Mouse (Mus musculus) spleen, postnatal 4 days (tissue): ENCODE measurements around the gene Lag3.
"Not testable (repeated sequence)": the region's sequence is repeated elsewhere in the genome, so short reads cannot be mapped to it uniquely, and the experiment has no call there.

Experiments
- DNase-seq, 2 experiments: peaks; one replicate each; pipeline ENCODE4 v3.0.0; 2022; ENCODE audit warnings: low spot score in 2 of 2

The Lag3 gene

DNA sequence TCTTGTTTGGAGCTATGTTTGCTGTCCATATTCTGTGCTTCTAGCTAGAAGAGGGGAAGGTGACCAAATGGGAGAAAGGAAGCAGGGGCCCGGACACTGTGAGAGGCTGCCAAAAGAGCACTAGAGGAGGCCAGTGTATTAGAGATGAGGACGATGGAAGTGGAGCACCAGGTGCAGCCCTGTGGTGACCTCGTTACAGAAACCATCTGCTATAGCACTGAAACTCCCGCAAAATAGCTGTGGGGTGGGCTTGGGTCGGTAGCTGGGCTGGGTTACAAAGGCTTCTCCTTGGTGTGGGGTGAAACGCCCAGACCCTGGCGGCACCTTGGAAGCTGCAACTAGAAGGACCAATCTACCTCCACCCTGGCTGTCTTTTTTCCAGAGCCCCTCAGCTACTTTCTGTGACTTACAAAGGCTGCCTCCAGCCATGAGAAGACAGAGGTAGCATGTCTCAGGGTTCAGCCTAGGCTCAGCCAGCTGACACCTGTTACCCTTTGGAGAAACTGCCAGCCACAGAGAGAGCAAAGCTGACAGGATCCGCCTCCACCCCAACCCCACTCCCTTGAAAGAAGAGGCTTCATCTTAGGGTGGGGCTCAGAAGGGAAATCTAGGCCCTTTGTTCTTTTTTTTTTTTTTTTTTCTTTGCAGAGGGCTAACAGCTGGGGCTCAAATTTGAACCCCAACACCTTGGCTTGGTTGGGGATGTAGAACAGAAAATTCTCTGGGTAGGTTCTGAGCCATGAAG is 11.3 kb downstream of the Lag3 start:
- no peak for DNase-seq

DNA sequence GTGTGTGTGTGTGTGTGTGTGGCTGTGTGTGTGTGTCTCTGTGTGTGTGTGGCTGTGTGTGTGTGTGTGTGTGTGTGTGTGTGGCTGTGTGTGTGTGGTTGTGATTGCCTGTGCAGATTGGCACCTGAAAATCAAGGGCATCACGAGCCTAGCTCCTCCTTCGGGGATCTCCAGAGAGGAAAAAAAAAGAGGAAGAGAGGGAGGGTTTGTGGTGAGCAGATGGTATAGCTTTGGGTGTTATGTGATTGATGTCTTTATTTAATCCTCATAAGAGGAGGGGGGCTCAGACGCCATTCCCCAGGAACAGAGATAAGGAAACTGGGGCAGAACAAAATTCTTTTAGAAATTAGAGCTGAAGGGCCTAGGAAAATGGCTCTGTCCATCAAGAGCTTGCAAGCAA is 13.1 kb downstream of the Lag3 start:
- DNase-seq, result no peak

DNA sequence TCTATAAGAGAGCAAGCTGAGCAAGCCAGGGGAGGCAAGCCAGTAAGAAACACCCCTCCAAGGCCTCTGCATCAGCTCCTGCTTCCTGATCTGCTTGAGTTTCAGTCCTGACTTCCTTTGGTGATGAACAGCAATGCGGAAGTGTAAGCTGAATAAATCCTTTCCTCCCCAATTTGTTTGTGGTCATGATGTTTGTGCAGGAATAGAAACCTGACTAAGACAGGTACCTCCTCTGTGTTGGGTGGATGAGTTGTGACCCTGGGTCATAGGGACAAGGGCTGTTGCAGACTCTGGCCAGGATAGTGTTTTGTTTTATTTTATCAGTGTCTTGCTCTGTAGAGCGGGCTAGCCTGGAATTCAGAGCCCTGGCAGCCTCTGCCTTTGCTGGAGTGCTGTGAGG is 17.4 kb downstream of the Lag3 start:
- DNase-seq, result not testable (repeated sequence)

DNA sequence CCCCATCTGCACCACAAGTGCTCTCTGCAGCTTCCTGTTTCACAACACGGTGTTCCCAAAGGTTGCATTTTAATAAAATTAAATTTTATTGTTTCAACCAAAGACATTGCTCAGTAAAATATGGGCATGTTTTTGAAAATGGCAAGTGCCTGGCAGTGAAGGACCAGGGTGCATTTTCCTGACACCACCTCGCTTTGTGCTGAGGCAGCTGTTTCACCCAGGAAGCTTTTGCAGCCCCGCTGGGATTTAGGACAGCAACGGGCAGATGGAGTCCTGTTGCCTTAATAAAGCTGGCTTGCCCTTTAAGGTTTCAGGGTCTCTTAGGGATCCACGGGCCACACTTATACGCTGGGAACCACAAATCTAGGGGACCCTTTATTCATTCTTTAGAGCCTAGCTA is 20.5 kb downstream of the Lag3 start:
- DNase-seq, result no peak

DNA sequence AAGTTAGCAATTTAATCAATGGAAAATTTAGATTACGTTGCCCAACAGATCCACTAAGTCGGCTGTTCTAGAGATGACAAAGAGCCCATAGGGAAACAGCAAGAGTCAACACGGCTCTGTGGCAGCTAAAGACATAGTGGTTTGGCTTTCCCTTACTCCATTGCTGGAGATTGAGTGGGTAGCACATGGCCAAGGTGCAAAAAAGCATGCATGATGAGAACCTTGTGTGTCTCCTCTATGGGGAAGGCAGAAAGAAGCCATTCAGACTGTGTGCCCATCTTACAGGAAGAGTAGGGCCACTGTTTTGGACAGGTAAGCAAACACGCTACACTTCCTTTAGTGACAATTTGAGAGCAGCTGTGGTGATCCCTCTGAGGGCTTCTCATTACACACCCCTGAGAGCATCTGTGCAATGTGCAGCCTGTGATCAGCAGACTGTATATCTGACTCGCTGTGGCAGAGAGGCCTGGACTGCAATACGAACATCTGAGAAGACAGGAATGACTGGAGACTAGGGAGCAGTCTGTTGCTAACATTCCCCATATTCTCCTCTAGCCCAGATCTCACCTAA is 22.9 kb downstream of the Lag3 start:
- no peak for DNase-seq

DNA sequence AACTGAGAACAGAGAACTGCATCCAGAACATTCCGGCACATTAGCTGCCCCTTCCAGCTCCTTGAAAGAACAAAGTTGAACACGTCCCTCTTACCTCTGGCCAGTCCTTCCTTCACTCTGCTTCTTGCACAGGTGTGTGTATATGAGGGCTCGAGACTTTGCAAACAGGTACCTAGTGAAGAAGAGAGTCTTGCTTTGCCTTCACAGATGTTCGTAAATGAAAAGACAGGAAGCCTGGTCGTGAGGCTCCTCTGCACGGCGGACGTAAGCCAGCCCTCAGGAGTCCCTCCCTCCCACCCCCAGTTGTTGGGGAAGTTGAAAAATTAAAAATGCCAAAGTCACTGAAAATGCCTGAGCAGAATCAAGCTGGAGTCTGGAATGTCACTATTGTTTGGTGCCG is 23.5 kb downstream of the Lag3 start, which contains the start of gene Cd4:
Gene Cd4, minus strand, starts transcription at position 236 of the 400 bp plus-strand sequence.
- DNase-seq, result no peak

DNA sequence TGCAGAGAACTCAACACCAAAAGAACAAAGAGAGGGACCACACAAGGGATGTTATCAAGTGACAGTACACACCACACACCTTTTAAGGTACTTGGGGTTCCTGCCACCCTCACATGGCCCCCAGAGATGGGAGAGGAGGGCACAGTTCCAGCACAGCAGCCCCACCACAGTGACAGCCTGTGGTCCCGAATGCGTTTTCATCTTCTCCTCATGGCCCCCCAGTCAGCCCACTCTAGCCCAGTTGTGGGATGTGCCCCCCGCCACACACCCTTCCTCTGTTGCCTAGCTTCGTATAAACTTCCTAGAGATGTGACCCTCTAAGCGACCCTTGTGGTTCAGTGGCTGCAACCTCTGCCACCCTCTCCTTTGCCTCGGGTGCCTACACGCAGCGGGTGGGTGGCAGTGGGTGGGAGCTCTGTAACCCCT is 25.5 kb downstream of the Lag3 start:
- no peak for DNase-seq

DNA sequence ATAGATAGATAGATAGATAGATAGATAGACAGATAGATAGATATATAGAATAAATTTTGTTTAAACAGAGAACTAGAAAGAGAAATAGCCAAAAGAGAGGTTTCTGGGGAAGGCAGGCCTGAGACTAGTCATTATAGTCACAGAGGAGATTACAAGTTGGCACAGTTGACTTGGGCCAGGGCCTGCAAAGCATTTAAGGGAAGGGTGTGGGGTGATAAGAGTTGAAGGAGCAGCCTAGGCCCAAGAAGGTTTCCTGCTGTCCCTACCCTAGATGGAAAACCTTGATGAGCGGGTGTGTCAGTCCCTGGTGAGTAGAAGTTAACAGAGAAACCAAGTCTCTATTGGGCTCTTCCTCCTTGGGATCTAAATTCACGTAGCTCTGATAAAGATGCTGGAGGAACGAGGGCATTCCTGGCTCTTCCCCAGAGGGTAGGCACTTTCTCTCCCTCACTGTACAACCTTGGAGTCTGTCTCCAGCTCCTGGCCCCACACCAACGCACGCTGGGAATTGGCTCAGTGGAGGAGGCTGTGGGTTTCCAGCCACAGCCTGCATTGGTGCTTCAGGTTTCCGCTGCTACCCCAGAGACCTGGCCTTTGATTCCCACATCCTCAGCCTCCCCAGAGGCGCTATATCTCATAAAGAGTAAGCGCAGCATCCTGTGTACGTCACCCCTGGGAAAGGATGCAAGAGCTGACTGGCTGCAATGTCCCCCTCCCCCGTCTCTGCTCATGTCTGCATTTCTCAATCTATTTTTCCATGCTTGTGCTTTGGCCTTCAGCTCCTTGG is 26.6 kb downstream of the Lag3 start:
- no peak for DNase-seq

DNA sequence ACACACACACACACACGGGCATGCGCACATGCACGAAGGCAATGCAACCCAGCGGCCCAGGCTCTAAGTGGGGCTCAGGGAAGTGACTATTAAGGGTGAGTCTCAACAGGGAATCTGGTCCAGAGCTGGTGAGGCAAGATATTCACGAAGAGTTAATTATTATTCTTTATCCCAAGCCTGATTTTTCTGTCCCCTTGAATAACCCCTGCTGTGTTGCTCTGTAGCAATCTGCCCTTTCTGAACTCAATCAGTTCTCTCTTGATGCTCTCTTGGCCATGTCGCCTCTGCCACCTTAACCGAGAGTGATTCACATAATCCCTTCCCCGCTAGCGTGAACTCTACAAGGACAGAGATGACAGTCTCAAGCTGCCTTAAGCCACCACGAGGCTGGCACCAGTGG is 28.2 kb downstream of the Lag3 start:
- DNase-seq, result no peak

DNA sequence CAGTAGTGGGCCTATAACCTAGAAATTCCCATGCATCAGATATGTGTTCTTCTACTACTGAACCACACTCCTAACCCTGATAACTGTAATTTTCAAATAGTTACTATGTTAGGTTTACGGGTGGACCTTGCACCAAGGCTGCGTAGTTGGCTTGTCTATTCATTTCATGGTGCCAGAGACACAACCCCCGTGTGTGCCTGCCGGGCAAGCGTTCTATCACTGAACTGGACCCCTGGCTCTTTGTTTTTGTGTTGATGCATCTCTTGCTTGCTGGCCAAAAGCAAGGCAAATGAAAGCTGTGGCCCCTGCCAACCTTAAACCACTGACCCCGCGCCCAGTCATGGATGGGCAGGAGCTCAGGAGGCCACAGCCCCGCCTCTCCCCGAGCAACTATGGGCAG is 29.7 kb downstream of the Lag3 start:
- DNase-seq, result no peak

DNA sequence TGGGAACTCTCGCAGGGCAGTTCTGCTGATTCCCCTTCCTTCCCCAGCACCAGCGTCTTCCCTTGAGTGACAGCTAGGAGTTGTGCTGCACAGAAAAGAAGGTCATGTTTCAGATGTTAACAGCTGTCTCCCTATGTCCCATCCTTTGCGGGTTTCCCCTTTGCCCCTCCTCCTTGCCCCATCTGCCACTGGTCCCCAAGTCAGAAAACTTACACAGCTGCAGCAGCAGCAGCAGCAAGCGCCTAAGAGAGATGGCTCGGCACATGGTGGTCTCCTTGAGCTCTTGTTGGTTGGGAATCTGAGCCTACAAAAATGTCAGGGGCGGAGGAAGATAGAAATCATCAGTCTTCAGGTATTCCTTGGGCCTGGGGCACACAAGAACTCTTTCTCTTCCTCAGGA is 32.1 kb downstream of the Lag3 start:
- no peak for DNase-seq

DNA sequence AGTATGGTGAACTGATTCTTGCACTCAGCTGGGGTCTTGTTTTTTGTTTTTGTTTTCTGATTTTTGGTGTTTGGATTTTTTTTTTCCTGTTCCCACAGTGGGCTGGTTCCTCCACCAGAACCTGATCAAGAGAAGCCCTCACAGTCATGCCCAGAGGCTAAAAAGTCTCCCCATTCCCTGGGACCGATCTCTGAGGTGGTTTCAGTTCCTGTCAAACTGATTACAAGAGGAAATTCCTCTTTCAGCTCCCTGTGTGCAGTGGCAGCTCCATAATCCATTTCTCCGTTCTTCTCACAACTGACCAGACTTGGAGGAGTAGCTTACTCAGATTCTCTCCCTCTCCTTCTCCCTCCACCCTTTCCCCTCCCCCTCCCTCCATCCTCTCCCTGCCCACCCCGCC is 37.2 kb downstream of the Lag3 start:
- DNase-seq, result no peak

DNA sequence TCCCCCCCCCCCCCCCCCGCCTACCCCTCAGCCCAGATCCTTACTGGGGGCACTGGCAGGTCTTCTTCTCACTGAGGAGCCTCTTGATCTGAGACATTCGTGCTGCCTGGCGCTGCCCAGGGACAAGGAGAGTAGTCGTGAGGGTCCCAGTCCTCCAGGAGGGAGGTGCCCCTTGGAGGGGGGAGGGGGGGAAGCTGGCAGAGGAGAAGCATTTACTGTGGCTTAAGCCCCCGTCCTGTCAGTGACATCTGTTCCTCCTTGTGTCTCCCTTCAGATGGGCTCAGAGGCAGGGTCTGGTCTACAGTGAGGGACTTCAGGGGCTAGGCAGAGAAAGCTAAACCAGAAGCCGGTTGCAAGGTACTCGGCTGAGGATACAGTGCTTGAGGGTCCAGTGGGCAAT is 44.9 kb downstream of the Lag3 start:
- no peak for DNase-seq

DNA sequence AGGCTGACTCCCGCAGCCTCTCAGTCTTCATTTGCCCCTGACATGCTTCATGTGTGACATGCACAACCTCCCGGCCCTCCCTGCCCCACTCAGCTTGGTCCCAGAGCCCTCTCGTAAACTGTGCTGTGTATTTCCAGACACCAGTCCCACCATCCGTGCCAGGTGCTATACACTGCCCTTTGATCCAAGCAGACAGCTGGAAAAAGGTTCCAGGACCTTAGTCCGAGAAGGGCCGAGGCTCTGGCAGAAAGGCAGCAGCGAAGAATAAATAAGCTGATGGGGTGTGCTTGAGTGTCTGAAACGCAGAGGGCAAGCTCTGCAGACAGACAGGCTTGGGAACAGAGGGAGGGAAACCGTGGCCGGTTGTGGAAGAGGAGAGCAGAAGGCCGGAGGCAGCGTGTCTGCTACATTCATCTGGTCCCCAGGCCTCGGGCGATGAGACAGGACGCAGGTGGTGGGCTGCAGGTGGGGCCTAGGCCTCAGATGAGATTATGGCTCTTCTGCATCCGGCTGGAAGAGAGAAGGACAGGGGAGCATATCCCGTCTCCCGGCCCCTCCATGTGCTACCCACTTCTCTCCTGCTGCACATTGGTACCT is 45.6 kb downstream of the Lag3 start:
- no peak for DNase-seq

DNA sequence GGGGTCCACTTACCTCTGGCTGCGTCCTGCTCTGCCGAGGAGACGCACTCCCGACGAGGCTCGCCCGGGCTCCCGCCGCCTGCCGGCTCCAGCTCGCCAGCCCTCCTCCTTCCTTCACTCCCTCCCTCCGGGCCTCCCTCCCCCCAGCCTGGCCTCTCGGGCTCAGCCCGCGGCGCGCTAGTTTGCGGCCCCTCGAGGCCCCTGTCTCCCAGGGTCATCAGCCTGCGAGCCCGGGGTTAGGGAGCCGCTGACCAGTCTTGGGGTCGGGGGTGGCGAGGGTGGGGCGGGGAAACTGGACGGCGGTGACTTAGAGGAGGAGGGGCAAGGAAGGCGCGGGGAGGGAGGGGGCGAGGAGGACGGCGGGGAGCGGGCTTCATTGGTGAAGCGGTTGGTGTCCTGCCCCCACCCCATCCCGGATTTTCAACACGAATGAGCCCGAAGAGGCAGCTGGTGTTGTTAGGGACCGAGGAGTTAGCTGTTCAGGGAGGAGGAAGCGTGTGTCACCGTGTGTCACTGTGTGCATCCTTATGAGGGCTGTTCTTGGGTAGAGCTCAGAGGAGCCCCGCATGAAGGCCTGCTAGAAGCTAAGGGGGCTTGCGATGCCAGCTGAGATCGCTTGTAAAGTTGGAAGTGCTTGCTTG is 47.7 kb downstream of the Lag3 start, which contains the start of gene Gpr162:
Gene Gpr162, minus strand, starts transcription at position 326 of the 641 bp plus-strand sequence.
- DNase-seq, result no peak

DNA sequence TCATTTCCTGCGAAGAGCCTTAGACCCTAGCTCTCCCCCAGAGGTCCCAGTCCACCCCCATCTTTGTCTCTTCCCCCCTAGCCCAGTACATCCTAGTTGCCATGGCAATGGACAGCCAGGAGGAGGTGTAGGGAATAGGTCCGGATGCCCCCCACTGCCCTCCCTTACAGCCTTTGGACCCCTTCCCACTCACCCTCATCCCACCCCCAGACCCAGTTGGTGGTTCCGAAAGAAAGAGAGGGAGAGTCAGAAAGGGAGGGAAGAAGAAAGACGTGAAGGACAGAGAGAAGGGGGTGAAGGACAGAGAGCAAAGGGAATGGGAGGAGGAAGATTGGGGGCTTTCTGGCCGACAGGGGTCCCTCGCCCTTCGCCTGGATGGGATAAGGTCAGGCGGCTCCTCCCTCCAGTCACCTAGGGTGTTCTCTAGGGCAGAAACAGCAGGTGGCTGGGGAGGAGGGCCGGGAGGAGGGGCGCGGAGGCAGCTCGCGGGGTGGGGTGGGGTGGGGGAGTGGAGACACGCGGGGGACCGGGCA is 48.3 kb downstream of the Lag3 start:
- no peak for DNase-seq

DNA sequence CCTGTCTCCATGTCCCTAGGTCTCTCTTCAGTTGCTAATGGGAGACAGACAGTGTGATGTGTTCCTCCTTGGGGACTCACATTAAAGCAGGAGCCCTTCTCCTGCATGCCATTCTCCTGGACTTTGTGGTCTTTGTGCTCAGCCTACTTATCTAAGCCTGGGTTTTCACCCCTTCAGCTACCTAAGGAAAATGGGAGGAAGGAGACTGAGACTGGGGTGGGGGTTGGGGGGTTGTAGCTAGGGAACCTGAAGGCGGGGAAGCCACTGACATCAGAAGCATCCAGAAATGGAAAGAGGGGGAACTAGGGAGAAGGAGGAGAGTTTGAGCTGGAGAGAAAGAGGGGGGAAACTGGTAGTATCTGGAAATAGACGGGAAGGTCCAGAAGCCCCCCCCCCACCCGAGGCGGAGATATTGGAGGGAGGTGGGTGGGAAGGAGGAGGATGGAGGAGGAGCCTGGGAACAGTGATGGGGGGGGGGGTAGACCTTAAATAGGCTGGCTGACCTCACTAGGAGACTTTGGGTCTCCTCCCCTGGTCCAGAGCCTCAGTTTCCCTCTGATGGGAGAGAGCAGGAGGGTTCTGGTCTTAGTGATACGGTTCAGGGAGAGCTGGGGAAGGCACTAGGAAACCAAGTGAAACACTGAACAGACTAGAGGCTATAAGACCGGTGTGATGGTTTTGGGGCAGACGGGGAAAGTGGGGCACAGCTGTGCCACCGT is 48.9 kb downstream of the Lag3 start:
- DNase-seq, result no peak

DNA sequence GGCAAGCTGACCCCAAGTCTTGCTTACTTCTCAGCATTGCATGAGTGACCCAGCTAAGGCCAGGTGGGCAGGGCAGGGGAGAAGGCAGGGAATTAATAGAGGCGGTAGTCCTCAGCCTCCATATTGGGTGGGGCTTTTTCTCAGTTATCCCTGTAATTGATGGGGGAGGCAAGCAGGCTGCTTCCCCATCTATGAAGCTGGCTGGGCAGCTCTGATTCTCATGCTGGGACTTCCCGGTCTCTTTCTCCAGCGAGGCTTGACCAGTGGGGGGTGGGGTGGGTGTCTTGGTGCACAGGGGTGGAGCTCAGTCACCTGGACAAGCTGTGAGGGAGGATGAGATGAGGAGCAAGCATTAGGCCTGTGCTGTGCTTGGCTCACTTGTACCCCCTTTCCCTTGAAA is 49.7 kb downstream of the Lag3 start:
- DNase-seq, result no peak

DNA sequence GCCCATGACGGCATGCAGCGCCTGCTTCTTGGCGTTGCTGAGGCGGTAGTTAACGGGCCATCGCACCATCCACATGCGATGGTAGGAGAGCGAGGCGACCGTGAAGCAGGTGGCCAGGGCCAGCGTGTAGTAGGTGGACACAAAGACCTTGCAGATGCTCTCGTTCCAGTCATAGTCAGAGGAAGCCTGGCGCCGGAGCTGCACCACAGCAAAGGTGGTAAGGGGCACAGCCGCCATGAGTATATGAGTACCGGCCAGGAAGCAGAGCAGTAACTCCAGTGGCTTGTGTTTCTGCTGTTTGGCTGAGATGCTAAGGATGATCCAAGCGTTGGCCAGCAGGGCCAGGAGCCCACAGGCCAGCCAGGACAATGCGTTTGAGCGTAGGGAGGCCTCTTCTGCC is 50.2 kb downstream of the Lag3 start:
- DNase-seq, result no peak

DNA sequence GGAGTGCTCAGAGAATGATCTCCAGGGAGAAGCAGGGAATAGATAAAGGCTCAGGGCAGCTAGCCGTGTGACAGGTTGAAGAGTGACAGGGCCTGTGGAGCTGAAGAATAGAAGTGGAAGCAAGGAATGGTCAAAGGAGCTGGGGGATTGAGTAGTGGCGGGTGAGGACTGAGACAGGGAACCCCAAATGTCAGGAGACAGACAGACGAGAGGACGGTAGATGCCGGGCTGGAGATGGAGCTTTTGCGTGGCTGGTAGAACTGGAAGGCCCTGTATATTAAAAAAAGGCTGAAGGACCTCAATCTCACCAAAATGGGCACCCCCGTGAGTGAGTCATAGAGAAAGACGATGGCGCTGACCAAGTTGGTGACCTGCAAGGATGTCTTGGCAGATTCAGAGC is 51.0 kb downstream of the Lag3 start:
- DNase-seq, result no peak

DNA sequence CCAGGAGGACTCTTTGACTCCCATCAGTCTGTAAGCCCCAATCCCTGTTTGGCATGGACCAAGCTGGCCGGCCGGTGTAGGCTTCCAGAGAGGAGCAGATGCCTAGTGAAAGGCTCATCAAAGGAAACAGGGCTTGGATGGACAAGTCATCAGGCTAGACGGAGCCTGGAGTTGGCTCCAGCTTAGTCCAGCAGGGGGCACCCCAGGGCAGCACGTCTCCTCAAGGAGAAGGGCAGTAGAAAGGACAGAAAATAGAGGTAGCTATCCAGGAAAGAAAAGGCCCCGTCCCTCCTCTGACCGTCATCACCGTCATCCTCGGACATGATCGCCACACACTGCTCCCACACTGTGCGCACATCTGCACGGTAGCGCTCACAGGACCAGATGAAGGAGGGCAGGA is 51.8 kb downstream of the Lag3 start:
- peak; percentile 81 to 93 for DNase-seq
